Mouse (Mus musculus): Measurements from ENCODE around the gene Plekhm3. TPM values are rescaled to one million over a fixed set of nuclear protein-coding genes. Genes with fewer than 3 reads are reported as not detected.

Plekhm3 gene
- polyA plus RNA-seq, 1 experiment from 2014 or later = 5.0 TPM

- H3K4me2 ChIP-seq (replicated peaks; ENCODE audit: low read depth, low read length) = no peak overlapping the region
- no peak overlapping the region for H3K9ac ChIP-seq (replicated peaks; ENCODE audit: low read length)
- peak; percentile 69; the same call in 1 of the 2 replicates for ATAC-seq (ENCODE audit: low FRiP score, low TSS enrichment)
- peaks cover 17% of the 10 kb centered on the region for H3K4me1 ChIP-seq (ENCODE audit: insufficient read depth, low read length)
- WGBS = 56% methylated on average over 6 of the region's 6 CpGs
- no peaks in the 10 kb centered on the region for H3K9me3 ChIP-seq (ENCODE audit: low read length)
- no peaks in the 10 kb centered on the region for H3K27me3 ChIP-seq (ENCODE audit: insufficient read depth, low read length)
- peak overlapping the region; percentile 43; the same call in 1 of the 2 replicates for H3K27ac ChIP-seq (ENCODE audit: low read length)
- no peak overlapping the region for H3K4me3 ChIP-seq (ENCODE audit: low read length)
- no peaks in the 10 kb centered on the region for H3K36me3 ChIP-seq (ENCODE audit: insufficient read depth, low read length)
Observed at GRCm38 (mm10) chr1:64826348-64827103, 130.1 kb downstream of the Plekhm3 start.

DNA sequence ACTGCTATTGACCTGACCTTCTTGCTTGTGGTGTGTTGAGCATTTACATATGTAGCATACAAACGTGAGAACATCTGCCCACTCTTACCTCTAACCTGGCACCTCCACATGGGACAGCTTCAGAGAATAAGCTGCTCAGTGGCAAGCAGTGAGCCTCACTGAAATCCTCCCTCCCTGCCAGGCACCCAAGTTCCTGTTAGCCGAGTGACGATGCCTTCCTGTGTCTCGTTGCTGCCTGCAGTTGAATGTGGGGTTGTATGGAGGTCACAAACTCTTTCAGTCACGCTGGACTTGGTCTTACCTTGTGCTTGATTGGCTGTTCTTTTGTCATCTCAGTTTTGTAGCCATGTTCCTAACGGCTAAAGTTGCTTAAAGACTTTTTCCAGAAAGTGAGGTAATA lies 133.1 kb downstream of the Plekhm3 start:
- H3K4me2 ChIP-seq (replicated peaks; ENCODE audit: low read depth, low read length) = no peak overlapping the region
- H3K4me3 ChIP-seq (ENCODE audit: low read length) = no peak overlapping the region
- WGBS = 58% methylated on average over 6 of the region's 6 CpGs
- H3K9me3 ChIP-seq (ENCODE audit: low read length) = no peaks in the 10 kb centered on the region
- H3K27me3 ChIP-seq (ENCODE audit: insufficient read depth, low read length) = no peaks in the 10 kb centered on the region
- H3K27ac ChIP-seq (ENCODE audit: low read length) = no peak overlapping the region
- peaks cover 17% of the 10 kb centered on the region for H3K4me1 ChIP-seq (ENCODE audit: insufficient read depth, low read length)
- no peak overlapping the region for H3K9ac ChIP-seq (replicated peaks; ENCODE audit: low read length)
- no peak for ATAC-seq (ENCODE audit: low FRiP score, low TSS enrichment)
- H3K36me3 ChIP-seq (ENCODE audit: insufficient read depth, low read length) = no peaks in the 10 kb centered on the region

- Histone ChIP-seq H3K27me3 (ENCODE audit: insufficient read depth, low read length) (no peaks in the 10 kb centered on the region), H3K27ac (ENCODE audit: low read length) (no peak overlapping the region), H3K9ac (replicated peaks; ENCODE audit: low read length) (no peak overlapping the region), H3K4me2 (replicated peaks; ENCODE audit: low read depth, low read length) (no peak overlapping the region), H3K36me3 (ENCODE audit: insufficient read depth, low read length) (no peaks in the 10 kb centered on the region), H3K4me1 (ENCODE audit: insufficient read depth, low read length) (no peaks in the 10 kb centered on the region), H3K4me3 (ENCODE audit: low read length) (no peak overlapping the region), H3K9me3 (ENCODE audit: low read length) (no peaks in the 10 kb centered on the region)
- WGBS = 79% methylated on average over 5 of the region's 5 CpGs
- no peak for ATAC-seq (ENCODE audit: low FRiP score, low TSS enrichment)
Observed at GRCm38 (mm10) chr1:64817709-64818108, 138.9 kb downstream of the Plekhm3 start.

DNA sequence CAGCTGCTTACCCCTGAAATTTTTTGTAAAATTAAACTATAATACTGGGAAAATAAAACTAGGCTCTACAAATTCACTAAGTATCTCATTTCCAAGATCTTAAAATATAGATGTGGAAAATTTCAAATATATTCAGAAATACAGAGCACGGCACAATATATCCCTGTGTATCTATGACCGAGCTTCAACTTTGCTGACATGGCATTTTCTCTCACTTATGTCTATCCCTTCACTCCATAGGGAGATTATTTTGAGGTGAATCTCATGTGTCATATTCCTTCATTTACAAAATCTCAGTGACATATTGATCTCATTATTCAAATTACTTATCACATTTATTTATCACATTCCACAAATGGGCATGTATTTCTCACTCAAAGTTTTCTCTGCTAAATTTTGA lies 143.4 kb downstream of the Plekhm3 start:
- Histone ChIP-seq H3K9me3 (ENCODE audit: low read length) (no peaks in the 10 kb centered on the region), H3K27ac (ENCODE audit: low read length) (no peak overlapping the region), H3K4me3 (ENCODE audit: low read length) (no peak overlapping the region), H3K4me1 (ENCODE audit: insufficient read depth, low read length) (no peaks in the 10 kb centered on the region), H3K27me3 (ENCODE audit: insufficient read depth, low read length) (no peaks in the 10 kb centered on the region), H3K36me3 (ENCODE audit: insufficient read depth, low read length) (no peaks in the 10 kb centered on the region), H3K9ac (replicated peaks; ENCODE audit: low read length) (no peak overlapping the region), H3K4me2 (replicated peaks; ENCODE audit: low read depth, low read length) (no peak overlapping the region)
- no peak for ATAC-seq (ENCODE audit: low FRiP score, low TSS enrichment)
- 93% methylated on average over 2 of the region's 2 CpGs for WGBS

GRCm38 (mm10) chr1:64811956-64812355 lies 144.7 kb downstream of the Plekhm3 start:
- no peaks in the 10 kb centered on the region for H3K27me3 ChIP-seq (ENCODE audit: insufficient read depth, low read length)
- H3K27ac ChIP-seq (ENCODE audit: low read length) = no peak overlapping the region
- no peaks in the 10 kb centered on the region for H3K9me3 ChIP-seq (ENCODE audit: low read length)

DNA sequence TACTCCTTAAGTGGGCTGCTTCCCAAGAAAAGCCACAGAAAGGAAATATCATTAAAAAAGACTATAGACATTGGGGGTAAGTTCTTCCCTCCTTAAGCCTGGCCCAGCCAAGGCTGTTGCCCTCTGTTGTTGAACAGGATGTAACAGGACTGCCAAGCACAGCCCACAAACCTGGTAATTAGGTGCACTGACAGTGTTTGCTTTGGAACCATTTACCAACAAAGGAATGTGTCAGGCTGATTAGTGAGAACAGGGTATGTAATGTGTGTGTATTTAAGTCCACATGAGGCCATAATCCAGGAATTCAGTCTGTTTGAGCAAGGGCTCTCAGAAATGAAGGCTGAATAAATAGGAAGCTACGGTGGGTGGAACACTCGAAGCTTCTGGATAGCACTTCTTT lies 147.5 kb downstream of the Plekhm3 start:
- Histone ChIP-seq H3K4me1 (ENCODE audit: insufficient read depth, low read length) (no peaks in the 10 kb centered on the region), H3K27me3 (ENCODE audit: insufficient read depth, low read length) (no peaks in the 10 kb centered on the region), H3K9ac (replicated peaks; ENCODE audit: low read length) (no peak overlapping the region), H3K4me3 (ENCODE audit: low read length) (no peak overlapping the region), H3K27ac (ENCODE audit: low read length) (no peak overlapping the region), H3K9me3 (ENCODE audit: low read length) (no peaks in the 10 kb centered on the region), H3K36me3 (ENCODE audit: insufficient read depth, low read length) (no peaks in the 10 kb centered on the region), H3K4me2 (replicated peaks; ENCODE audit: low read depth, low read length) (no peak overlapping the region)
- 60% methylated on average over 2 of the region's 2 CpGs for WGBS
- peak; percentile 63 for ATAC-seq (ENCODE audit: low FRiP score, low TSS enrichment)

More at GRCm38 (mm10) chr1:64811956-64812355, 144.7 kb downstream of the Plekhm3 start:
- H3K9ac ChIP-seq (replicated peaks; ENCODE audit: low read length) = no peak overlapping the region
- no peak overlapping the region for H3K4me2 ChIP-seq (replicated peaks; ENCODE audit: low read depth, low read length)
- no peak overlapping the region for H3K4me3 ChIP-seq (ENCODE audit: low read length)
- ATAC-seq (ENCODE audit: low FRiP score, low TSS enrichment) = no peak
- no peaks in the 10 kb centered on the region for H3K4me1 ChIP-seq (ENCODE audit: insufficient read depth, low read length)
- no peaks in the 10 kb centered on the region for H3K36me3 ChIP-seq (ENCODE audit: insufficient read depth, low read length)
- whole genome bisulfite sequencing = 92% methylated on average over 1 of the region's 1 CpGs

GRCm38 (mm10) chr1:64807766-64808165 lies 148.9 kb downstream of the Plekhm3 start:
- Histone ChIP-seq H3K36me3 (ENCODE audit: insufficient read depth, low read length) (no peaks in the 10 kb centered on the region), H3K4me1 (ENCODE audit: insufficient read depth, low read length) (no peaks in the 10 kb centered on the region), H3K27ac (ENCODE audit: low read length) (no peak overlapping the region), H3K9me3 (ENCODE audit: low read length) (no peaks in the 10 kb centered on the region), H3K4me3 (ENCODE audit: low read length) (no peak overlapping the region), H3K27me3 (ENCODE audit: insufficient read depth, low read length) (no peaks in the 10 kb centered on the region), H3K4me2 (replicated peaks; ENCODE audit: low read depth, low read length) (no peak overlapping the region), H3K9ac (replicated peaks; ENCODE audit: low read length) (no peak overlapping the region)
- 73% methylated on average over 1 of the region's 1 CpGs for WGBS
- ATAC-seq (ENCODE audit: low FRiP score, low TSS enrichment) = no peak

- Histone ChIP-seq H3K9me3 (ENCODE audit: low read length) (no peaks in the 10 kb centered on the region), H3K4me2 (replicated peaks; ENCODE audit: low read depth, low read length) (no peak overlapping the region), H3K9ac (replicated peaks; ENCODE audit: low read length) (no peak overlapping the region), H3K27ac (ENCODE audit: low read length) (no peak overlapping the region), H3K4me3 (ENCODE audit: low read length) (no peak overlapping the region), H3K4me1 (ENCODE audit: insufficient read depth, low read length) (no peaks in the 10 kb centered on the region), H3K36me3 (ENCODE audit: insufficient read depth, low read length) (no peaks in the 10 kb centered on the region), H3K27me3 (ENCODE audit: insufficient read depth, low read length) (no peaks in the 10 kb centered on the region)
- 56% methylated on average over 2 of the region's 2 CpGs for WGBS
- ATAC-seq (ENCODE audit: low FRiP score, low TSS enrichment) = no peak
Observed at GRCm38 (mm10) chr1:64805217-64805616, 151.4 kb downstream of the Plekhm3 start.

DNA sequence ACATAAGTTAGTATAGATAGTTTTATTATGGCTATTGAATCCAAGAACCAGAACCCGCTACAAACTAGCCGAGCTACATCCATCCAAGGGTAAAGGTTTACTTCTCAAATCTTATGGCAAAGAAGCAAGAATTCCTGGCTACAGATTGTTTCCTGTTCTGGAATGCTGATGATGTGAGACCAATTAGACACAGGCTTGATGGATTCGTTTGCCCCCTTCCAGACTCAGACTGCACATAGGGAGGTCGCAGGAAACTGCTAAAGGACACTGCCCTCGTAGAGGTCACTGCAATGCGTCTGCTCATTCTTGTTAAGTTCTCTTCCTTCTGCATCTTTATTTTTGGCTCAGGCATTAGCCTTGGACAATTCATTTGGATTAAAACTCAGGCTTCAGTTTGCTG lies 154.0 kb downstream of the Plekhm3 start:
- no peak overlapping the region for H3K9ac ChIP-seq (replicated peaks; ENCODE audit: low read length)
- 46% methylated on average over 6 of the region's 6 CpGs for WGBS
- H3K4me1 ChIP-seq (ENCODE audit: insufficient read depth, low read length) = no peaks in the 10 kb centered on the region
- no peak for ATAC-seq (ENCODE audit: low FRiP score, low TSS enrichment)
- no peaks in the 10 kb centered on the region for H3K36me3 ChIP-seq (ENCODE audit: insufficient read depth, low read length)
- no peak overlapping the region for H3K27ac ChIP-seq (ENCODE audit: low read length)
- no peak overlapping the region for H3K4me3 ChIP-seq (ENCODE audit: low read length)
- no peaks in the 10 kb centered on the region for H3K9me3 ChIP-seq (ENCODE audit: low read length)
- no peak overlapping the region for H3K4me2 ChIP-seq (replicated peaks; ENCODE audit: low read depth, low read length)
- no peaks in the 10 kb centered on the region for H3K27me3 ChIP-seq (ENCODE audit: insufficient read depth, low read length)

DNA sequence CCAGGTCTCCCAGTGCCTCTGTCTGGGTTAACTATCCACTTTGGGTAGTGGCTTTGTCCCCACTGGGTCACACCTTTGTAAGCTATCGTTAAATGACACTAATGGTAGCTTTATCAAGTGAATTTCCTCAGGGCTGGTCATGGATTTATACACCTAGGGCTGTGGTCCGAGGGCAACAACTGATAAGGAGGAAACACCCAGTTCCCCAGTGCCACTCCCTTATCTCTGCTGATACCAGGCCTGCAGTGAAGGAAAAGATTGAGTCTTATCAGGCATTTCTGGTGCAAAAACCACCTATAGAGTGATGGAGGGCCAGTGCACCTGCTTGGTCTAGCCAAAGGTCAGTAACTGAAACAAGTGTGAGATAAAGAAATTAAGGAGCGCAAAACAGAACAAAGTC lies 159.0 kb downstream of the Plekhm3 start:
- H3K4me1 ChIP-seq (ENCODE audit: insufficient read depth, low read length) = 0 out of 2 replicates have a peak, but pooled peaks cover 2% of the 10 kb centered on the region
- no peaks in the 10 kb centered on the region for H3K9me3 ChIP-seq (ENCODE audit: low read length)
- H3K9ac ChIP-seq (replicated peaks; ENCODE audit: low read length) = no peak overlapping the region
- H3K27me3 ChIP-seq (ENCODE audit: insufficient read depth, low read length) = no peaks in the 10 kb centered on the region
- peaks cover 4% of the 10 kb centered on the region; the same call in 1 of the 2 replicates for H3K36me3 ChIP-seq (ENCODE audit: insufficient read depth, low read length)
- WGBS = 88% methylated on average over 3 of the region's 3 CpGs
- ATAC-seq (ENCODE audit: low FRiP score, low TSS enrichment) = no peak
- H3K4me3 ChIP-seq (ENCODE audit: low read length) = no peak overlapping the region
- H3K4me2 ChIP-seq (replicated peaks; ENCODE audit: low read depth, low read length) = no peak overlapping the region
- no peak overlapping the region for H3K27ac ChIP-seq (ENCODE audit: low read length)

Measured in kidney, embryonic 16.5 days (tissue).